Mouse (Mus musculus) cerebellum, adult 8-10 months (tissue): ENCODE measurements at regions not wholly inside any gene's neighbourhood (a gene's known extent, or its start where the extent isn't known, plus 50 kb on each side); places are given as distances from the start of the nearest gene placed in this dataset.

Experiments
- DNase-seq: peaks from one replicate; pipeline ENCODE4 v3.0.0; 2022

GRCm38 (mm10) chr15:59784556-59784929, 231.9 kb downstream of the 4933412E24Rik start:
- DNase-seq, result no peak

DNA sequence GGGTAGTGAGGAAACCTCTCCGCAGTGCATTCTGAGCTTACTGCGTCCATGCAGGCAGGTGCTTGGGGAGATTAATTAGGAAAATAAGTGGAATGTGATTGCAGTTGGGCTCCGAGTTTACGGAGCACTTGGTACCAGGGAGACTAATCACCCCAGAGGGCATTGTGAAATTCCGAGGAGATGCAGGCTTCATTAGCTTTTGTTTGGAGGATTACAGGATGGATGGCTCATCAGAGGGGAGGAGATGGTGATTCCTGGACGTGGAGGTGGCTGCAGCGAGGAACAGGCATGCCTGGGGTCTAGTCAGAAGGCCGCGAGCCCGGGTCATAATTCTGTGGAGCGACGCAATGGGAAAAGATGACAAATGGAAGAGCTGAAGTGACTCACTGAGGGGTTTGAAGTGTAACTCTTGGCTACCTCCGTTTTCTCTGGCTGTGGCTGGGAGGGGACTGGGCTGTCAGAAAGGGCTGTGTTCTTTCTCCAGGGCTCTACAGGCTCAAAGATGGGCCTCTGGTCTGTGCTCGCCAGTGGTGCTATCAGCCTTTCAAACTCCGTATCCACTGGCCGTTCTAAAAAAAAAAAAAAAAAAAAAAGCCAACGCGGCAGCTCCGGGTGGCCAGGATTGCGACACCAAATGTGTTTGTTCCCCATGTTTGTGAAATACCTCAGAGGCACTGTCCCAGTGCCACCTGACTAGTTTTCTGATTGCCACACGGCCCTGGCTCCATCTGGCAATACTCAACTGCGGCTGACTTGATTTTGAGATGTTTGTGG, 232.4 kb downstream of the 4933412E24Rik start:
- no peak for DNase-seq

- no peak for DNase-seq
Observed at GRCm38 (mm10) chr15:59783393-59783781, 233.0 kb downstream of the 4933412E24Rik start.

GRCm38 (mm10) chr15:59780506-59780905, 235.9 kb downstream of the 4933412E24Rik start:
- DNase-seq, result no peak

DNA sequence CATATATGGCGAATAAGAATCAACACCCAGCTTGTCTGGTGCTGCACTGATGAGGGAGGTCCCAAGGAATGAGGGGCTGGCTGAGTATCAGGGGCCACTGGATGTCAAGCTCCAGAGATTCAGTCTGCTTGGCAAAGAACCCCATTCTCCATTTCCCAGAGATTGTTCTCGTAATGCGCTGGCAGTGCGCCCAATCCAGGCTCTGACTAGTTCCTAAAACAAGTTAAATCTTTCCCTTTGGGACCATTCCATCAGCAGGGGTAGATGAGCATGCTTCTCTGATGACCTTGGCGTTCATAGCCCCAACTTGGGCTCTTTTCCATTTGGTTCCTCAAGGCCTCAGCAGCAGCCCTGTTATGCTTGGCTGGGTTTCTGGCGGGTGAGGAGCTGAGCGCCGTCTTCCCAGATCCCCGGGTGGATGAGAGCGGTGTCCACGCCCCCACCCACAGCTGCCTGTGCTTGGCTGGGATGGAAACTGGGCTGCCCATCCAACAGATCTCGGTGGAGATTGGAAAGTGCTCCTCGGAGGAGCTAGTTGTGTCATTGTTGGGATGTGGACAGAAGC, 239.0 kb downstream of the 4933412E24Rik start:
- no peak for DNase-seq

DNA sequence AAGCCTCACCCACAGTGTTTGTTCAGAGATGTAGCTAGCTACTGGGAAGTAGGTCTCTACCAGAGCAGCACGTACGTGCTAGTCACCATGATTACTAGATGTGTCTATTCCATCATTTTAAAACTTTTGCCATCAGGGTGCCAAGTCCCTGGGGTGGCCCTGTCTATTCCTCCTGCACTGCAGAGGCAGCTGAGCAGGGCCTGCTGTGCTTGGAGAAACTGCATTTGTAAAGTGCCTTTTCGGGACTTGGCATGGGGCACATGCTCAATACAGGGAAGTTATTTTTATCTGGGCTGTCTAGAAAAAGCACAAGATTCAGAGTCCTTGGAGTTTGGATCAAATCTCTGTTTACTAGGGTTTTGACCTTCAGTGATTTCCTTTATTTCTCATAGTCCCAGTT, 240.6 kb downstream of the 4933412E24Rik start:
- DNase-seq, result no peak

DNA sequence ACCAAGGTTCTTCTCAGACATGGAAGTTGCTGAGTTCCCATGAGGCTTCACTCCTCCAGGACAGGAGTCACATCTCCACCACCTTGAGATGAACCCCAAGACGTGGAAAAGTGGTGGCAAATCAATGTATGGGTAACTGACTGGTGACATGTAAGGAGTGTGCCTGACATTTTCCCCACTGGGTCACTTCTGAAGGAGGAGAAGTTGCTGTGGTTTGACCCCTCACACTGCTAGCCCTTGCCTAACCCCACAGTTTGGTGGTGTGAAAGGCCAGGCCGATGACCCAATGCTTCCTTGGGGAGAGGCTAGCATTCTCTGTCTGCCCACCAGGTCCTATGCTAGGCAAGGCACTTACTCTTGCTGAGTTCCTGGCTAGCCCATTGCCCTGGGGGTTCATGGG, 242.4 kb downstream of the 4933412E24Rik start:
- DNase-seq, result no peak

DNA sequence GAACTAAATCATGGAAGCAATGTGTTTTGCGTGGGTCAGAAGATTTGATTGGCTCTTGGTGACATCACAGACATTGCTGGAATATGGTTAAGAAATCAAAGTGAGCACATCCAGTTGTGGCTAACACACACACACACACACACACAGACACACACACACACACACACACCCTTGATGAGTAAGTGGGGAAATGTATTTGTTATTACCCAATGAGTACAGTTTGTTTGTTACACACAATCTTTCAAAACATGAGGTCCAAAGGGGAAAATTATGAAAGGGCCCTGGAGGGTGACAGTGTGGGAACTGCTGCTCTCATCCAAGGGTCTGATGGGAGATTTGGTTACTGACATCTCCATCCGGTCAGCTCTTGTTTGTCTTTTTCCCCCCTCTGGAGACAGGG, 243.8 kb downstream of the 4933412E24Rik start:
- DNase-seq, result no peak

GRCm38 (mm10) chr15:59762061-59762460, 254.4 kb downstream of the 4933412E24Rik start:
- no peak for DNase-seq

DNA sequence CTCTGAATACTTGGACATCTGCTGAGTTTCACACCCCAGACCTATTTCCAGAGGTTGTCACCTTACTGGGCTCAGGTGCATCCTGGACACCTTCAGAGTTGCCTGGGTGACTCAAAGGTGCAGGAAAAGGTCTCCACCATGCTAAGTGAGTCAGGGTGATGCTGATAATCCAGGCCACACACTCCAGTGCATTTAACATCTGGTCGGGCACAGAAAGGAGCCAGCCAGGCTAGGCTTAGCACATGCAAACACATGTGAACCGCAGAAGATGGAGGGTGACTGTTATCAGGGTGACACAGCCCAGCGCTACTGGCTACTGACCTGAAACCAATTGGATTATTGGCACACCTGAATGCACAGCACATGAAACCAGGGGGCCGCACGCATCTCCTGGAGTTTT, 255.9 kb downstream of the 4933412E24Rik start:
- no peak for DNase-seq

- no peak for DNase-seq
Observed at GRCm38 (mm10) chr15:59759566-59759965, 256.8 kb downstream of the 4933412E24Rik start.

GRCm38 (mm10) chr15:59758971-59759370, 257.4 kb downstream of the 4933412E24Rik start:
- DNase-seq, result no peak

DNA sequence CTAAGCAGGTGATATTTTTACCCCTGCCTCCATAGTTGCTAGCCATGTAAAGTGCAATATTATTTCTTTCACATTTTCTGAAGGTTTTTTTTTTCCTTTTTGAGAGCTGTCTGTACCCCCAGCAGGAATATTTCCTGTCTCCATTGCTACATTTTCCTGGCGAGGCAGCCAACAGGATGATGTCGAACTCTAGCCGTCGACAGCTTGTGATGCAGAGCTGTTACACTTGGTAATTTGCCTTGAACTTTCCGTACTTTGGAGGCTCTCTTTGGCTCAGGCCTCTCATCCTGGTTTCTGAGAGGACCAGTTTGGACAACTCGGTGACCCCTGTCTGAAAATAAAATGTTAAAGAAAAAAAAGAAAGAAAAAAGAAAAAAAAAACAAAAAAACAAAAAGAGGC, 260.3 kb downstream of the 4933412E24Rik start:
- DNase-seq, result no peak

DNA sequence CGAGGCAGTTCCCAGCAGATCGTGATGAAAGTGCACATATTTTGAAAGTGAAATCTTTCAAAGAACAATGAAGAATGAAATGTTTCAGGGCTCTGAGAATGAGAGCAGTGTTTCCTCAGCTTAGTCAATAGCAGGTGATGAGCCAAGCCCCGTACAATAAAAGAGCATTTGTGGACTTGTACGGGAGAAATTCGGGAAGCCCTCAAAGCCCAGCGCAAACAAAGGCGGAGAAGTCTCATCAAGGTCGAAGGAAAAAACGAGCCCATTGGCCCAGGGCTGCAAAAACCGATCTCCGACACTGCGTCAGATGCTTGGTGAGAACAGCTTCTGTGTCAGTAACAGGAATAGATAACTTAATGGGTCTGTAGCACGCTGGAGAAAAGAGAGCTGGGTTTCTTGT, 261.5 kb downstream of the 4933412E24Rik start:
- no peak for DNase-seq

GRCm38 (mm10) chr15:59752277-59752676, 264.1 kb downstream of the 4933412E24Rik start:
- DNase-seq, result no peak

DNA sequence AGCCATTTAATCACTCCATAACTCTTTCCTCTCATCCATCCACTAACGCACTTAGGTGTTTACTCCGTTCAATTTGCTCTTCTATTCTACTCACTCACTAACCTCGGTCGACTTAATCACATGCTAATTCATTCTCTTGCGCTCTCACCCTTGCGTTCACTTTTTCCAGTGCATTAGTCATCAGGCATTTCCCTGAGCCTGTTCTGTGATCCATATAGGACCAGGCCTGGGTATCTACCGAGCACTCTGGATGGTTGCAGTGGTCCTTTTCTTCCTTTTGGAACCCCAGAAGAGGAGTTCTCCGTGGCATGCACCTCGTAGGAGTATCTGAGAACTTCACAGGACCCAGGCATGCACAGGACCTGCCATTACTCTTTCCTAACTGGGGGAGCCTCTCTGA, 270.1 kb downstream of the 4933412E24Rik start:
- no peak for DNase-seq

GRCm38 (mm10) chr15:59744411-59744931, 271.9 kb downstream of the 4933412E24Rik start:
- DNase-seq, result no peak

DNA sequence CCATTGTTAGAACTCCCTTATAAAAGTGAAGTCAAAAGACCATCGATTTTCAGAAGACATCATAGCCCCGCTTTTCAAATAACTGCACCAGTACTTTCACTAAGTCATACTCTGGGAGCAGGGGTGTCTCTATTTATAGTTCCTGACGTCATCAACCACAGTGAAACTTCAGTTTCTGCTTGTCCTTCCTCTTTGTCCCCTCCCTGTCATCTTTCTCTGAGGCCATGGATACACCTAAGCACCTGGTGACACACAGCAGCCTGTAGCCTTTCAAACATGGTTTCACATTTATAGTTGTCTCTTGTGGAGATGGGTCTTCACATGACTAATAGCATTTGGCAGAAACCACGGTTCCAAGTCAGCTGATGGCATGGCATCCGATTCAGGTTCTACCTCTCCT, 277.2 kb downstream of the 4933412E24Rik start:
- no peak for DNase-seq

DNA sequence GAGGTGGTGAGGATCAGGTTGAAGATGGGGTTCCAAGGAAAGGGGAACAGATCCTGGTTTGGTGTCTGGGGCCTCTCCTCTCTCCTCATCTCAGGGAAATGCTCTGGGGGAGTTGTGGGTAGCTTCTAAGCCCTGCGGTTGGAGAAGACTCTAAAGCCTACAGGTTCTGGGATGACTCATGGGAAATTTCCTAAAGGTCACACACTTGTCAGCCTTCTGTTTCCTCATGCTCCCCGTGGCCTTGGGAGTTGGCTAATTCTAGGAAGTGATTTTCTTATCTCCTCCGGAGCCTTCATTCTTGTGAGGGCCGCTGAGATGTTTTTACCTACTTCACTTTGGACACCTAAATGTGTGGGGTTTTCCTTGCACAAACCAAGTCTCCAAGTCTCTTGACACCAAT, 279.2 kb downstream of the 4933412E24Rik start:
- DNase-seq, result no peak

- DNase-seq, result no peak
Observed at GRCm38 (mm10) chr15:59734376-59734775, 282.0 kb downstream of the 4933412E24Rik start.

DNA sequence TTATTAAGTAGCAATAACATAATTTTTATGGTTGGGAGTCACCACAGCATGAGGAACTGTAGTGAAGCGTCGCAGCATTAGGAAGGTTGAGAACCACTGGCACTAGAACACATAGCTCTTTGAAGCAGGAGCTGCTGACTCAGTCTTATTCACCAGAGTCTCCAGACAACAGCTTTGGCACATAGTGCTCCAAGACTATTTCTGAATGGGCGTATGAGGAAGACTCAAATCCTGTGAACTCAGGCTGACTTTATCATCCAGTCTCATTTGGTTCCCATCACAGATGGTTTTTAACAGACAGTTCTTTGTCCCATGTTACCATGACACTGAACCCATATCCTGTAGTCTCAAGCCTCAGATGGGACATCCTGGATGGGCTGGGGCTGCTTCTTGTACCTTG, 282.5 kb downstream of the 4933412E24Rik start:
- DNase-seq, result no peak

DNA sequence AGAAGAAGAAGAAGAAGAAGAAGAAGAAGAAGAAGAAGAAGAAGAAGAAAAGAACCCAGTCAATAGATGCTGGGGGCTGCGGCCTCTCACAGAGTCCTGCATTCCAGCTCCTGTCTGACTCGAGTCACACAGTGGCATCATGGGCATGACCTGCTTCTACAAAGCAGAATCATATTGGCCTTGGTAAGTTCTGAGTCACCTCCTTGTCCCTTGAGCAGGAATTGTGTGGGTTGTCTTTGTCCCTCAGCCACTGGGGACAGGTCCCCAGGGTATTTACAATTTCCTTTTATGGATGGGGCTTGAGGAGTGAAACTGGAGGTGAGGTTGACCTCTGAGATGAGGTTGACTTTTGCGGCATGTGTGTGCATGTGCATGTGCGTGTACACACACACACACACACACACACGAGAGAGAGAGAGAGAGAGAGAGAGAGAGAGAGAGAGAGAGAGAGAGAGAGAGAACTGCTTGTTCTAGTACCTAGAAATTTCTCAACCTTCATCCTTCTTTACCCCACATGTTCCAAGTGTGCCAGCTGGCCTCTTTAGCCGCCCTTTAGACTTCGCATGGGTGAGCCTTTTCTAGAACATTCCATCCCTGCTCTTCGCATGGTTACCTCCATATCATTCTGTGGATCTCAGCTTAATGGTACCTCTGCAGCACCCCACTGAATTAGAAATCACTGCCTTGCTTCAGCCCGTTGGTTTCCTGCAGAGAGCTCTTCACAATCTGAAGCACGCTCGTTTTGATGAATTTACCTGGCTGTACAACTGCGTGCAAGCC, 283.2 kb downstream of the 4933412E24Rik start:
- no peak for DNase-seq

DNA sequence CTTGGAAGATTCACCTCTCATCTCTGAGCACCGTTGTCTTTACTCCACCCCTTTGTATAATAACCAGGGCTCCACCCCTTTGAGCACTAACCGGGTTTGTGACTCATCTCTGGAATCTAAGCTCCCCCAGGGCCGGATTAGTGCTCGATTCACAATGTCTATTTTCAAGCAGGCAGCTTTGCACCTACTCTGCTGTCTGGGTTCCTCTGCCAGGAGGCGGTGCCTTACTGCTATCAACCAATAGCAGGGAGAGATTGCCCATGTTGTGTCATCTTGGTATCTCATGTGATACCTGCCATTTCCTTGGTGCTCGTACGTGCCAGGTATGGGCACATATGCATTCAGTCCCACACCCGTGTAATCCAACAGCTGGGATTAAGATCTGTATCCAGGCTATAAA, 285.3 kb downstream of the 4933412E24Rik start:
- no peak for DNase-seq
